Mouse (Mus musculus) frontal cortex, postnatal 36 days (tissue): ENCODE measurements at regions not wholly inside any gene's neighbourhood (a gene's known extent, or its start where the extent isn't known, plus 50 kb on each side); places are given as distances from the start of the nearest gene placed in this dataset.

ENCODE experiments used
- DNase-seq, 2 experiments: peaks; one replicate each; pipeline ENCODE4 v3.0.0; 2022; ENCODE audit warnings: low spot score in 2 of 2

GRCm38 (mm10) chr6:78599751-78600150 is 131.1 kb upstream of the Reg3g start:
- DNase-seq = no peak

- DNase-seq = no peak
These were observed 101.4 kb upstream of the Reg3g start for GRCm38 (mm10) chr6:78570000-78570597.

GRCm38 (mm10) chr6:78553008-78553698 is 84.5 kb upstream of the Reg3g start:
- DNase-seq = no peak

GRCm38 (mm10) chr6:78552353-78552698 is 83.7 kb upstream of the Reg3g start:
- no peak for DNase-seq

DNA sequence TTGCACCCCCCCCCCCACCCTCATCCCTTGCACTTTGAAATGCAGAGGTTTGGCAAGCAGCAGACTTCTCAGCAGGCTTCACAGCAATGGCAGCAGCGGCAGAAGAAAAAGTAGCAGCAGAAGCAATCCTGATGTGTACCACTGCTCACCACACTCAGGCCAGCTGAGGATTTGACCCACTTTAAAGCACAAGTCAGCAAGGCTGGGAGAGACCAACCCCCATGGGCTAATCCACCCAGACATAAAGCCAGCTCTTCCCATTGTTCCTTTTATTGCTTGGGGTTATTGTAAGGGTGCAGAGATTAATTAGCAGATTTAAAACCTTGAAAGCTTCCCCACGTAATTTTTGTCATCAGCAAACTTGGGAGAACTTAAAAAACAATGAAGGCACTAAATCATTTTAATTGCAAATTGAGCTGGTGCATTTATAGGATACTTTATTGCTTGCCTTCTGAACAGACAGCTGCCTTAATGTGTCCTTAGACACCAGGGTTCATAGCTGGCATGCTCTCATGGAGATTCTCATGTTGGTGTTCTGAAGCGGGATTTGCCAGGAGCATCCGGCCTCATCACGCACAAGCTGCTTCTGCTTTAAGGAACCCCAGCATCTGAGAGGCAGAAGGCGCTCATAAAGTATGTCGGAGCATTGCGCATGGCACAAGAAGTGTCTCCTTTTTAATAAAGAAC is 83.1 kb upstream of the Reg3g start:
- no peak for DNase-seq

DNA sequence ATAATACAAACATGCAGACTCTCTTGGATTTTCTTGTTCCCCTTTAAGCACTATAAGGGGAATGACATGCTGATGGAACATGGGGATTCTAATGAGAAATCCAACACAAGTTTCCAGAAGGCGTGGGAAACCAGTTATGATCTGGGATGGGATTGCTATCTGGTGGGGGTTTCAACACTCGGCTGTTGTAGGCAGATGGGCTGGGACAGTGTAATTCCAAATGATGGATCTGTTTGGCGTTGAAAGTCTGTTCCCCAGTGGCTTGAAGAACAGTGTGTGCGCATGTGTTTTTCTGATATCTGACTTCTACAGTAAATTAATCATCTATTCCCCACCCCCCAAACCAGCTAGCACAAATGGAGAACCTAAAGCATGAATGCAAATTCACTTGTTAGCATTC is 79.8 kb upstream of the Reg3g start:
- no peak for DNase-seq

- no peak for DNase-seq
These were observed 79.0 kb upstream of the Reg3g start for GRCm38 (mm10) chr6:78547721-78548120.

GRCm38 (mm10) chr6:78544238-78544637 is 75.6 kb upstream of the Reg3g start:
- peak; percentile 59 to 84 for DNase-seq

- no peak for DNase-seq
These were observed 68.8 kb upstream of the Reg3g start for GRCm38 (mm10) chr6:78537476-78537875.

DNA sequence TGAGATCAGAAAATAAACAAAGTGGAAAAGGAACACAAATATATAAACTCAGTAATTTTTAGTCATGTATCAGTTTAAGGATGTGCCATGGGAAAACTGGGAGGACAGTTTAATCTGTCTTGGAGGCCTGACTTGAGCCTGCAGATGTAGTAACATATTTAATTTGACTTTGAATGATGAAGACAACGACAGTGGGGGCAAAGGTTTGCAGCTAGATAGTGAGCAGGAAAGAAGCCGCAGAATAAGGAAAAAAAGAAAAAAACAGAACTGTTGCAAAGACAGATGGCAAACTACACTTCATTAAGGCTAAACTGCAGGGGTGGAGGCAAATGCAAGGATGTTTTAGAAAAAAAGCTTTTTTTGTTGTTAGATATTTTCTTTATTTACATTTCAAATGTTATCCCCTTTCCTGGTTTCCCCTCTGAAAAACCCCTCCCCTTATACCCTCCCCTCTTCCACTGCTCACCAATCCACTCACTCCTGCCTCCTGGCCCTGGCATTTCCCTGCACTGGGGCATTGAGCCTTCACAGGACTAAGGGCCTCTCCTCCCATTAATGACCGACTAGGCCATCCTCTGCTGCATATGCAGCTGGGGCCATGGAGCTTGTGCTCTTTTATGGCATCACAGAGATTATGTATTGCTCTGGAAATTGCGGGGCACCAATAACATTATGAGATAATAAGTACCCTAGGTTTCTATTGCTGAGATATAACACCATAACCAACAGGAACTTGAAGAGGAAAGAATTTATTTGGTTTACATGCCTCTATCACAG is 58.5 kb upstream of the Reg3g start:
- no peak for DNase-seq
